In genomic region chr5:140383559-140383958, GRCm38 (mm10) we compare ENCODE assay signal across 8 mouse cellular contexts. TPM values are rescaled to one million over a fixed set of nuclear protein-coding genes. Genes with fewer than 3 reads are reported as not detected.
DNase-seq lines count a peak whose midpoint lies in the region; ATAC-seq lines count a peak whose summit lies in the region.

No protein-coding gene starts in this region.

- H3K9ac ChIP-seq in midbrain, embryonic 15.5 days = no peak overlapping the region
- H3K9ac ChIP-seq in neural tube, embryonic 11.5 days (ENCODE audit: low read length) = no peak overlapping the region

- H3K4me2 ChIP-seq in midbrain, embryonic 15.5 days = no peak overlapping the region
- no peak overlapping the region for H3K4me2 ChIP-seq in neural tube, embryonic 11.5 days (ENCODE audit: low read depth)

- WGBS in midbrain, embryonic 10.5 days = 15% methylated on average over 7 of the region's 7 CpGs
- 18% methylated on average over 7 of the region's 7 CpGs for WGBS in midbrain, embryonic 15.5 days
- WGBS in embryonic facial prominence, embryonic 10.5 days = 10% methylated on average over 7 of the region's 7 CpGs
- 27% methylated on average over 7 of the region's 7 CpGs for WGBS in neural tube, embryonic 11.5 days

- no peak overlapping the region for H3K4me3 ChIP-seq in midbrain, embryonic 10.5 days
- H3K4me3 ChIP-seq in midbrain, embryonic 15.5 days = no peak overlapping the region
- peak overlapping the region; percentile 27; the same call in 1 of the 2 replicates for H3K4me3 ChIP-seq in embryonic facial prominence, embryonic 10.5 days
- no peak overlapping the region for H3K4me3 ChIP-seq in neural tube, embryonic 11.5 days (ENCODE audit: low read depth, low read length)

- no peaks in the 10 kb centered on the region for H3K27me3 ChIP-seq in midbrain, embryonic 10.5 days (ENCODE audit: low read depth, poor library complexity, severe bottlenecking)
- H3K27me3 ChIP-seq in midbrain, embryonic 15.5 days (replicated peaks) = no peaks in the 10 kb centered on the region
- H3K27me3 ChIP-seq in embryonic facial prominence, embryonic 10.5 days (replicated peaks; ENCODE audit: low read depth, poor library complexity, severe bottlenecking) = no peaks in the 10 kb centered on the region
- no peaks in the 10 kb centered on the region for H3K27me3 ChIP-seq in neural tube, embryonic 11.5 days (ENCODE audit: control insufficient read depth, insufficient read depth, low read length)

- peak overlapping the region; percentile 77 for H3K27ac ChIP-seq in midbrain, embryonic 10.5 days (replicated peaks)
- no peak overlapping the region for H3K27ac ChIP-seq in midbrain, embryonic 15.5 days
- H3K27ac ChIP-seq in embryonic facial prominence, embryonic 10.5 days (replicated peaks) = peak overlapping the region; percentile 87
- no peak overlapping the region for H3K27ac ChIP-seq in neural tube, embryonic 11.5 days (ENCODE audit: low read depth, low read length)

- peaks cover 39% of the 10 kb centered on the region for H3K4me1 ChIP-seq in midbrain, embryonic 10.5 days
- H3K4me1 ChIP-seq in midbrain, embryonic 15.5 days = peaks cover 21% of the 10 kb centered on the region
- H3K4me1 ChIP-seq in embryonic facial prominence, embryonic 10.5 days = peaks cover 45% of the 10 kb centered on the region
- peaks cover 6% of the 10 kb centered on the region for H3K4me1 ChIP-seq in neural tube, embryonic 11.5 days (ENCODE audit: control insufficient read depth, insufficient read depth, low read length)

- no peaks in the 10 kb centered on the region for H3K9me3 ChIP-seq in midbrain, embryonic 10.5 days (replicated peaks)
- no peaks in the 10 kb centered on the region for H3K9me3 ChIP-seq in midbrain, embryonic 15.5 days
- H3K9me3 ChIP-seq in embryonic facial prominence, embryonic 10.5 days = no peaks in the 10 kb centered on the region
- H3K9me3 ChIP-seq in neural tube, embryonic 11.5 days (ENCODE audit: control insufficient read depth, low read length) = no peaks in the 10 kb centered on the region

- ATAC-seq in midbrain, embryonic 15.5 days (replicated peaks) = no peak
- ATAC-seq in neural tube, embryonic 11.5 days (ENCODE audit: insufficient read depth, low FRiP score, low TSS enrichment) = no peak

- DNase-seq in midbrain, embryonic 10.5 days (ENCODE audit: low spot score) = peak; percentile 37
- DNase-seq in embryonic facial prominence, embryonic 10.5 days (ENCODE audit: low spot score) = peak; percentile 66
- DNase-seq in kidney, postnatal 36 days = peak; percentile 61 to 77
- DNase-seq in neural tube, embryonic 11.5 days (ENCODE audit: low spot score) = peak; percentile 37
- DNase-seq in right cerebral cortex, postnatal 14 days = no peak
- DNase-seq in left cerebral cortex, adult 18-20 months (ENCODE audit: low spot score in 2 of 2) = no peak
- no peak for DNase-seq in T-cell, adult 2 months (ENCODE audit: low spot score)

- H3K36me3 ChIP-seq in midbrain, embryonic 10.5 days = 0 out of 2 replicates have a peak, but pooled peaks cover 7% of the 10 kb centered on the region
- H3K36me3 ChIP-seq in midbrain, embryonic 15.5 days (replicated peaks) = no peaks in the 10 kb centered on the region
- peaks cover 13% of the 10 kb centered on the region for H3K36me3 ChIP-seq in embryonic facial prominence, embryonic 10.5 days (replicated peaks)
- no peaks in the 10 kb centered on the region for H3K36me3 ChIP-seq in neural tube, embryonic 11.5 days (ENCODE audit: control insufficient read depth, insufficient read depth, low read length)

RNA-seq across cellular contexts. Expression of gene Snx8, which starts 5.5 kb away (rescaled TPM):
- polyA plus RNA-seq in midbrain, embryonic 10.5 days (2016; fragmentation: Nextera tagmentation; extraction: Ambion mirVana) = 24.4 and 24.5 TPM in 2 replicates
- polyA plus RNA-seq in midbrain, embryonic 15.5 days (2015; fragmentation: Nextera tagmentation; extraction: Ambion mirVana) = 40.5 and 41.4 TPM in 2 replicates
- polyA plus RNA-seq in embryonic facial prominence, embryonic 10.5 days (2016; fragmentation: Nextera tagmentation; extraction: Ambion mirVana) = 26.3 and 27.7 TPM in 2 replicates
- polyA plus RNA-seq in neural tube, embryonic 11.5 days (2014; fragmentation: Nextera tagmentation; extraction: Ambion mirVana) = 8.4 and 10.0 TPM in 2 replicates
- 10 to 100 TPM; 14.4 to 15.6 TPM for total RNA-seq in left cerebral cortex, adult 18-20 months (2021)

RNA-seq across cellular contexts. Expression of gene Eif3b, which starts 35.6 kb away (rescaled TPM):
- 145 and 153 TPM in 2 replicates for polyA plus RNA-seq in midbrain, embryonic 10.5 days (2016; fragmentation: Nextera tagmentation; extraction: Ambion mirVana)
- polyA plus RNA-seq in midbrain, embryonic 15.5 days (2015; fragmentation: Nextera tagmentation; extraction: Ambion mirVana) = 78.4 and 91.4 TPM in 2 replicates
- polyA plus RNA-seq in embryonic facial prominence, embryonic 10.5 days (2016; fragmentation: Nextera tagmentation; extraction: Ambion mirVana) = 167 and 183 TPM in 2 replicates
- polyA plus RNA-seq in neural tube, embryonic 11.5 days (2014; fragmentation: Nextera tagmentation; extraction: Ambion mirVana) = 195 and 198 TPM in 2 replicates
- 10 to 100 TPM; 87.1 to 93.6 TPM for total RNA-seq in left cerebral cortex, adult 18-20 months (2021)

RNA-seq across cellular contexts. Expression of gene Mrm2, which starts 51.9 kb away (rescaled TPM):
- polyA plus RNA-seq in midbrain, embryonic 10.5 days (2016; fragmentation: Nextera tagmentation; extraction: Ambion mirVana) = 21.9 and 23.0 TPM in 2 replicates
- polyA plus RNA-seq in midbrain, embryonic 15.5 days (2015; fragmentation: Nextera tagmentation; extraction: Ambion mirVana) = 21.8 and 21.9 TPM in 2 replicates
- 22.1 and 25.1 TPM in 2 replicates for polyA plus RNA-seq in embryonic facial prominence, embryonic 10.5 days (2016; fragmentation: Nextera tagmentation; extraction: Ambion mirVana)
- 19.2 and 20.1 TPM in 2 replicates for polyA plus RNA-seq in neural tube, embryonic 11.5 days (2014; fragmentation: Nextera tagmentation; extraction: Ambion mirVana)
- total RNA-seq in left cerebral cortex, adult 18-20 months (2021) = 10 to 100 TPM in 1 of 2 experiments, 1 to 10 TPM in 1; 9.5 to 12.2 TPM

Comparison
In these comparisons a context has a peak if more than half of its experiments do, and no peak if none do; other contexts are left out.
1. H3K27ac ChIP-seq: peak in midbrain, embryonic 10.5 days (single experiment) and embryonic facial prominence, embryonic 10.5 days (single experiment); none in midbrain, embryonic 15.5 days (single experiment) and neural tube, embryonic 11.5 days (single experiment).
2. DNase-seq: peak in midbrain, embryonic 10.5 days (single experiment), embryonic facial prominence, embryonic 10.5 days (single experiment), kidney, postnatal 36 days (2 of 2) and neural tube, embryonic 11.5 days (single experiment); none in right cerebral cortex, postnatal 14 days (single experiment), left cerebral cortex, adult 18-20 months (0 of 2) and T-cell, adult 2 months (single experiment).